Mouse (Mus musculus): Measurements from ENCODE around the gene Syvn1. TPM values are rescaled to one million over a fixed set of nuclear protein-coding genes. Genes with fewer than 3 reads are reported as not detected.
A peak's percentile ranks its signal among the peaks of the same experiment; 100 is the strongest.

Syvn1 gene
- polyA plus RNA-seq, 1 experiment from 2014 or later: 32.8 TPM

GRCm38 (mm10) chr19:6047154-6047898 lies 950 bp downstream of the Syvn1 start:
- peak; percentile 34 for ATAC-seq (ENCODE audit: low FRiP score, low TSS enrichment)
- peak overlapping the region; percentile 93 for H3K4me2 ChIP-seq (replicated peaks; ENCODE audit: low read depth, low read length)
- WGBS: under 1% methylated on average over 31 of the region's 44 CpGs
- no peaks in the 10 kb centered on the region for H3K9me3 ChIP-seq (ENCODE audit: control insufficient read depth, low read length)
- H3K27me3 ChIP-seq (ENCODE audit: control insufficient read depth, insufficient read depth, low read length): no peaks in the 10 kb centered on the region
- peaks cover 9% of the 10 kb centered on the region for H3K4me1 ChIP-seq (ENCODE audit: control insufficient read depth, insufficient read depth, low read length)
- H3K9ac ChIP-seq (ENCODE audit: low read depth, low read length): peak overlapping the region; percentile 89
- H3K27ac ChIP-seq (ENCODE audit: low read depth, low read length): peak overlapping the region; percentile 99
- H3K4me3 ChIP-seq (ENCODE audit: low read length): peak overlapping the region; percentile 95
- peaks cover 45% of the 10 kb centered on the region for H3K36me3 ChIP-seq (ENCODE audit: control insufficient read depth, insufficient read depth, low read length)

DNA sequence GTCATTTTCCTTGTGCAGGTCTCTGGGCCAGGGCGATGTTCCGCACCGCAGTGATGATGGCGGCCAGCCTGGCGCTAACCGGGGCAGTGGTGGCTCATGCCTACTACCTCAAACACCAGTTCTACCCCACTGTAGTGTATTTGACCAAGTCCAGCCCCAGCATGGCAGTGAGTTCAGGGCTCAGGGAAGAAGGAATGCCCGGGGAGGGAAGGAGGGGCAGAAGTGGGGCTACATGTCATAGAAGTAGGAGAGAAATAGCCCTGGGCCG lies 1.5 kb downstream of the Syvn1 start:
- peak overlapping the region; percentile 95 for H3K4me3 ChIP-seq (ENCODE audit: low read length)
- peak overlapping the region; percentile 93 for H3K4me2 ChIP-seq (replicated peaks; ENCODE audit: low read depth, low read length)
- ATAC-seq (ENCODE audit: low FRiP score, low TSS enrichment): no peak
- H3K36me3 ChIP-seq (ENCODE audit: control insufficient read depth, insufficient read depth, low read length): peaks cover 50% of the 10 kb centered on the region
- 87% methylated on average over 8 of the region's 8 CpGs for WGBS
- no peaks in the 10 kb centered on the region for H3K27me3 ChIP-seq (ENCODE audit: control insufficient read depth, insufficient read depth, low read length)
- no peaks in the 10 kb centered on the region for H3K9me3 ChIP-seq (ENCODE audit: control insufficient read depth, low read length)
- peaks cover 9% of the 10 kb centered on the region for H3K4me1 ChIP-seq (ENCODE audit: control insufficient read depth, insufficient read depth, low read length)
- H3K9ac ChIP-seq (ENCODE audit: low read depth, low read length): peak overlapping the region; percentile 89; the same call in 1 of the 2 replicates
- H3K27ac ChIP-seq (ENCODE audit: low read depth, low read length): no peak overlapping the region

DNA sequence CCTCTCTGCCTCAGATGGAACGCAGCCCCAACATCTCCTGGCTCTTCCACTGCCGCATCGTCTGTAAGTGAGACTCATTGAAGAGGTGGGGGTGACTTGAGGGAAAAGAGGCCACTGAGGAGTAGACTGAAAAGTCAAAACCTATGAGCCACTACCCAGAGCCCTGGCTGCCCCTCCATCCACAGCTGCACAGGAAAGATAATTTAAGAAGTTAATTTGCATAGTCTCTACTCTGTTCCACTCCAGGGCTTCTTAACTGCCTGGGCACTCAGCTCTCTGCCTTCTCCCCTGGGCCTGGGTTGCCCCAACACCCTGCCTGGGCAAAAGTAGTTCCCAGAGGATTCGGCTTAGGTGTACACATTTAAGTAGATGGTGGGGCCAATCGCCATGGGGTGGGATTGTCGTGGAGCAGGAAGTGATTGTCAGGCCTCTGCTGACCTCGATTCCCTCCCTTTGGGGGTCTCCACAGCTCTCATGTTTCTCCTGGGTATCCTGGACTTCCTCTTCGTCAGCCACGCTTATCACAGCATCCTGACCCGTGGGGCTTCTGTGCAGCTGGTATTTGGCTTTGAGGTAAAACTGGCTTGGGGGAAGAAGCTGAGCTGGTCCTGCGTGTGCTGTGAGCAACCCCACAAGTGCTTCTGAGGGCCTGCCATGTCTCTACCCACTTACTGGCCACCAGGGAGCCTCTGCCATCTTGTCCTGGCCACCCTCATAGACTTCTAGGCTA lies 2.5 kb downstream of the Syvn1 start:
- no peak overlapping the region for H3K4me2 ChIP-seq (replicated peaks; ENCODE audit: low read depth, low read length)
- H3K4me3 ChIP-seq (ENCODE audit: low read length): no peak overlapping the region
- H3K27me3 ChIP-seq (ENCODE audit: control insufficient read depth, insufficient read depth, low read length): no peaks in the 10 kb centered on the region
- H3K4me1 ChIP-seq (ENCODE audit: control insufficient read depth, insufficient read depth, low read length): peaks cover 9% of the 10 kb centered on the region
- no peak for ATAC-seq (ENCODE audit: low FRiP score, low TSS enrichment)
- H3K27ac ChIP-seq (ENCODE audit: low read depth, low read length): no peak overlapping the region
- peaks cover 60% of the 10 kb centered on the region for H3K36me3 ChIP-seq (ENCODE audit: control insufficient read depth, insufficient read depth, low read length)
- H3K9ac ChIP-seq (ENCODE audit: low read depth, low read length): no peak overlapping the region
- WGBS: 87% methylated on average over 11 of the region's 11 CpGs
- no peaks in the 10 kb centered on the region for H3K9me3 ChIP-seq (ENCODE audit: control insufficient read depth, low read length)

DNA sequence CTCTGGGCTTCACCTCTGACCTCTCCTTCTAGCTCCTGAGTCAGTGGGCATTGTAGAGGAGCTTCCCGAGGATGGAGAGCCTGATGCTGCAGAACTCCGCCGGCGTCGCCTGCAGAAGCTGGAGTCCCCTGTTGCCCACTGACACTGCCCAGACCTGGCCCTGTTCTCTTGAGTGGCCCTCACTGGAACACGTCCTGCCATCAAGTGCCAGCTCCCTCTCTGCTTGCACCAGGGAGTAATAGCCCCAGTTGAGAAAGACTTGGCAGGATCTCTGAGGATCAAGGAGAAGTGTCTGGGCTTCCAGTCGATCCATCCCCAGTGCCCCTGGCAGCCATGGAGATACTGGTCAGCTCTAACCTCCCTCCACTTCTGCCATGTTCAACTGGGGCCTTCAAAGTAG lies 6.1 kb downstream of the Syvn1 start:
- ATAC-seq (ENCODE audit: low FRiP score, low TSS enrichment): no peak
- H3K36me3 ChIP-seq (ENCODE audit: control insufficient read depth, insufficient read depth, low read length): peaks cover 85% of the 10 kb centered on the region

GRCm38 (mm10) chr19:6054296-6054695 lies 7.9 kb downstream of the Syvn1 start:
- H3K27ac ChIP-seq (ENCODE audit: low read depth, low read length): no peak overlapping the region
- H3K9me3 ChIP-seq (ENCODE audit: control insufficient read depth, low read length): no peaks in the 10 kb centered on the region
- peaks cover 77% of the 10 kb centered on the region for H3K36me3 ChIP-seq (ENCODE audit: control insufficient read depth, insufficient read depth, low read length)
- no peak overlapping the region for H3K4me2 ChIP-seq (replicated peaks; ENCODE audit: low read depth, low read length)
- H3K4me1 ChIP-seq (ENCODE audit: control insufficient read depth, insufficient read depth, low read length): peaks cover 6% of the 10 kb centered on the region; the same call in 1 of the 2 replicates
- WGBS: 84% methylated on average over 5 of the region's 5 CpGs
- H3K9ac ChIP-seq (ENCODE audit: low read depth, low read length): no peak overlapping the region
- no peaks in the 10 kb centered on the region for H3K27me3 ChIP-seq (ENCODE audit: control insufficient read depth, insufficient read depth, low read length)
- ATAC-seq (ENCODE audit: low FRiP score, low TSS enrichment): no peak
- no peak overlapping the region for H3K4me3 ChIP-seq (ENCODE audit: low read length)

More for the DNA sequence above, 6.1 kb downstream of the Syvn1 start:
- Histone ChIP-seq H3K9me3 (ENCODE audit: control insufficient read depth, low read length) (no peaks in the 10 kb centered on the region), H3K27me3 (ENCODE audit: control insufficient read depth, insufficient read depth, low read length) (no peaks in the 10 kb centered on the region), H3K27ac (ENCODE audit: low read depth, low read length) (no peak overlapping the region), H3K4me2 (replicated peaks; ENCODE audit: low read depth, low read length) (no peak overlapping the region), H3K4me1 (ENCODE audit: control insufficient read depth, insufficient read depth, low read length) (peaks cover 14% of the 10 kb centered on the region), H3K4me3 (ENCODE audit: low read length) (no peak overlapping the region), H3K9ac (ENCODE audit: low read depth, low read length) (no peak overlapping the region)
- 87% methylated on average over 7 of the region's 7 CpGs for WGBS

DNA sequence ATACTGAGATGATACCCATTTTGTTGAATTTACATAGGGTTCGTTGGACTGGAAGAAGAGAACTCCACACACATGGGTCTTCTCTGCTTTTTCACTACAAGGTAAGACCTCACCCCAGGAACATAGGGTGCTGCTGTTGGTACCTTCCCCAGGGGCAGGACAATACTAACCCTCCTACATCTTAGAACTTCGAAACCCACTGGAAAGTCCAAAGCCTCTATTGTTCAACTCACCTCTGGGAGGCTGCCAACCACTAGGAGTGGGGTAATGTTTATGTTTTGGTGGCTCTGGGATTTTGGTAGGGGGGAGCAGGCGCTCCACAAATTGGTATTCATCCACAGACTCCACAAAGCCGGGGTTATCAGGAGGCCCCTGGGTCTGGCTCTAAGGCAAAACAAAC lies 10.3 kb downstream of the Syvn1 start:
- peaks cover 6% of the 10 kb centered on the region; the same call in 1 of the 2 replicates for H3K4me1 ChIP-seq (ENCODE audit: control insufficient read depth, insufficient read depth, low read length)
- H3K27me3 ChIP-seq (ENCODE audit: control insufficient read depth, insufficient read depth, low read length): no peaks in the 10 kb centered on the region
- H3K27ac ChIP-seq (ENCODE audit: low read depth, low read length): no peak overlapping the region
- H3K36me3 ChIP-seq (ENCODE audit: control insufficient read depth, insufficient read depth, low read length): peaks cover 59% of the 10 kb centered on the region
- H3K9ac ChIP-seq (ENCODE audit: low read depth, low read length): peak overlapping the region; percentile 88; the same call in 1 of the 2 replicates
- WGBS: 67% methylated on average over 4 of the region's 4 CpGs
- H3K4me2 ChIP-seq (replicated peaks; ENCODE audit: low read depth, low read length): peak overlapping the region; percentile 69
- ATAC-seq (ENCODE audit: low FRiP score, low TSS enrichment): no peak
- H3K9me3 ChIP-seq (ENCODE audit: control insufficient read depth, low read length): no peaks in the 10 kb centered on the region
- H3K4me3 ChIP-seq (ENCODE audit: low read length): peak overlapping the region; percentile 82

GRCm38 (mm10) chr19:6057313-6058096 lies 11.1 kb downstream of the Syvn1 start, which contains the start of the genes Mrpl49 and Fau:
Gene Mrpl49, minus strand, starts transcription at chr19:6057785.
Gene Fau, plus strand, starts transcription at chr19:6057844.
- Histone ChIP-seq H3K9me3 (ENCODE audit: control insufficient read depth, low read length) (no peaks in the 10 kb centered on the region), H3K4me3 (ENCODE audit: low read length) (peak within 1 kb of the TSS; percentile 82), H3K9ac (ENCODE audit: low read depth, low read length) (peak within 1 kb of the TSS; percentile 88), H3K4me2 (replicated peaks; ENCODE audit: low read depth, low read length) (peak within 1 kb of the TSS; percentile 84), H3K27ac (ENCODE audit: low read depth, low read length) (peak within 1 kb of the TSS; percentile 63), H3K27me3 (ENCODE audit: control insufficient read depth, insufficient read depth, low read length) (no peaks in the 10 kb centered on the region), H3K36me3 (ENCODE audit: control insufficient read depth, insufficient read depth, low read length) (peaks cover 51% of the 10 kb centered on the region), H3K4me1 (ENCODE audit: control insufficient read depth, insufficient read depth, low read length) (peaks cover 14% of the 10 kb centered on the region)
- under 1% methylated on average over 58 of the region's 63 CpGs for WGBS
- peak; percentile 87 for ATAC-seq (ENCODE audit: low FRiP score, low TSS enrichment)

GRCm38 (mm10) chr19:6058513-6058912 lies 12.1 kb downstream of the Syvn1 start:
- peak overlapping the region; percentile 88 for H3K9ac ChIP-seq (ENCODE audit: low read depth, low read length)
- WGBS: 33% methylated on average over 5 of the region's 5 CpGs
- no peaks in the 10 kb centered on the region for H3K27me3 ChIP-seq (ENCODE audit: control insufficient read depth, insufficient read depth, low read length)
- H3K4me2 ChIP-seq (replicated peaks; ENCODE audit: low read depth, low read length): peak overlapping the region; percentile 84
- H3K36me3 ChIP-seq (ENCODE audit: control insufficient read depth, insufficient read depth, low read length): peaks cover 41% of the 10 kb centered on the region
- H3K4me3 ChIP-seq (ENCODE audit: low read length): peak overlapping the region; percentile 82
- peak overlapping the region; percentile 63; the same call in 1 of the 2 replicates for H3K27ac ChIP-seq (ENCODE audit: low read depth, low read length)
- peaks cover 15% of the 10 kb centered on the region for H3K4me1 ChIP-seq (ENCODE audit: control insufficient read depth, insufficient read depth, low read length)
- ATAC-seq (ENCODE audit: low FRiP score, low TSS enrichment): no peak
- H3K9me3 ChIP-seq (ENCODE audit: control insufficient read depth, low read length): no peaks in the 10 kb centered on the region
